Mouse (Mus musculus): Measurements from ENCODE around the gene Gm20806. TPM values are rescaled to one million over a fixed set of nuclear protein-coding genes. Genes with fewer than 3 reads are reported as not detected.
"Not testable (repeated sequence)": the region's sequence is repeated elsewhere in the genome, so short reads cannot be mapped to it uniquely, and the experiment has no call there.

Gene Gm20806
- not detected in 2 replicates for polyA plus RNA-seq (2015; fragmentation: Nextera tagmentation; extraction: Ambion mirVana)

DNA sequence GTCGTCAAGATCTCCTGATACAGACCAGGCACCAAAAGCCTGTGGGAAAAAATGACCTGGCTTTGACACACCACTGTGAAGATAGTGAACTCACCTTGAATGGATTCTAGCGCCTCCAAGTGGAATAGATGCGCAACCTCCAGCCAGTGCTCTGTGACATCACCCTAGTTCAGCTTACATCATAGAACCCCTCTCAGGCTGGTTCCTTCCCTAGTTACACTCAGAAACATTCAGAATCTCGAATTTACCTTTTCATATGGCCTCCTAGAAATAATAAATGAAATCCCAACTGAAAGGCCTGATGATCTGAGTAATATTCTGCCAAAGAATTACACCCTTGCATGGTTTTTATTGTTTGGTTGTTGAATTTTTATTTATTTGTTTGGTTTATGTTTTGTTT lies at the start of gene Gm20806:
Gm20806 (minus strand) TSS at position 101 of the 400 bp plus-strand sequence.
- not testable (repeated sequence) for H3K4me2 ChIP-seq (replicated peaks); H3K4me1 ChIP-seq; H3K27ac ChIP-seq (replicated peaks); H3K9ac ChIP-seq; H3K9me3 ChIP-seq (replicated peaks); H3K4me3 ChIP-seq (replicated peaks); ATAC-seq (ENCODE audit: insufficient number of reproducible peaks, low FRiP score, low TSS enrichment, low read depth); H3K36me3 ChIP-seq; H3K27me3 ChIP-seq
- WGBS: no CpG with 5 or more reads among the region's 4 CpGs

Data from embryonic facial prominence, embryonic 15.5 days (tissue).